31 mouse cellular contexts compared by ENCODE assay signal in the genomic region with DNA sequence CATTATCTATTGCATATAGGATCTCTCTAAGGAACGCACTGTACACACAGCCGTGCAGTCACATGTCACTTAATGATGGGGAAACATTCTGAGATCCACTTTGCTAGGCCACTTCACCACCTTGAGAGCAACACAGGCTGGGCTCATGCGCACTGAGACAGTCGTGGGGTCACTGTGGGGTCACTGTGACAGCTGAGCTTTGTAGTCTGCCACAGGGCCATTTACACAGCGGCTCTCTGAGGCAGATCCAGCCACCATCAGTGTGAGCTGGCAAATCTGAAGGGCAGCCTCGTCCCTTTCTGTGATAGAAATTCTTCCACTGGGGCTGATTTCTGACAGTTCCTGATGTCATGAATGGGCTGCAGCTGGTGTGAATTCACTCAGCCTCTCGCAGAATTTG. TPM values are rescaled to one million over a fixed set of nuclear protein-coding genes. Genes with fewer than 3 reads are reported as not detected.
DNase-seq lines count a peak whose midpoint lies in the region; ATAC-seq and TF ChIP-seq lines count a peak whose summit lies in the region.
"Had no signal": no experiment of that assay in that cellular context is flagged by ENCODE, and none has a peak within 500 bp of the region (broad histone marks: within the 10 kb centered on the region; RNA-seq: fewer than 3 reads in every experiment).

No protein-coding gene starts in this region.

- H3K4me3 ChIP-seq in midbrain, embryonic 11.5 days (ENCODE audit: low read depth, low read length): no peak overlapping the region
- no peak overlapping the region for H3K4me3 ChIP-seq in midbrain, postnatal 0 days (ENCODE audit: low read depth, low read length)
- H3K4me3 ChIP-seq in lung, postnatal 0 days (ENCODE audit: low read depth, low read length): no peak overlapping the region
- H3K4me3 ChIP-seq: forebrain, embryonic 10.5 days; heart, embryonic 12.5 days; limb, embryonic 12.5 days; myocyte; stomach, embryonic 15.5 days had no signal

- no peak for ATAC-seq in midbrain, embryonic 11.5 days (ENCODE audit: low FRiP score)
- no peak for ATAC-seq in midbrain, postnatal 0 days (ENCODE audit: low FRiP score)
- ATAC-seq in lung, postnatal 0 days: no peak; the same call in 1 of the 2 replicates
- ATAC-seq: forebrain, embryonic 16.5 days; hindbrain, embryonic 16.5 days; intestine, embryonic 16.5 days; liver, postnatal 0 days had no signal

- no peaks in the 10 kb centered on the region for H3K36me3 ChIP-seq in midbrain, embryonic 11.5 days (ENCODE audit: control insufficient read depth, insufficient read depth, low read length)
- no peaks in the 10 kb centered on the region for H3K36me3 ChIP-seq in midbrain, postnatal 0 days (ENCODE audit: insufficient read depth, low read length)
- H3K36me3 ChIP-seq in lung, postnatal 0 days (ENCODE audit: insufficient read depth, low read length): no peaks in the 10 kb centered on the region
- H3K36me3 ChIP-seq: forebrain, embryonic 10.5 days; heart, embryonic 12.5 days; limb, embryonic 12.5 days; stomach, embryonic 15.5 days had no signal

- H3K4me2 ChIP-seq in midbrain, embryonic 11.5 days: no peak overlapping the region
- no peak overlapping the region for H3K4me2 ChIP-seq in midbrain, postnatal 0 days (ENCODE audit: low read depth, low read length, poor library complexity, severe bottlenecking)
- no peak overlapping the region for H3K4me2 ChIP-seq in lung, postnatal 0 days (replicated peaks; ENCODE audit: low read depth, low read length)
- H3K4me2 ChIP-seq: heart, embryonic 12.5 days; limb, embryonic 12.5 days; liver, embryonic 11.5 days; stomach, embryonic 15.5 days had no signal

- no peak overlapping the region for H3K9ac ChIP-seq in midbrain, embryonic 11.5 days (ENCODE audit: low read length)
- no peak overlapping the region for H3K9ac ChIP-seq in midbrain, postnatal 0 days (replicated peaks; ENCODE audit: low read length, poor library complexity, severe bottlenecking)
- no peak overlapping the region for H3K9ac ChIP-seq in lung, postnatal 0 days (replicated peaks; ENCODE audit: low read depth)
- H3K9ac ChIP-seq: heart, embryonic 12.5 days; limb, embryonic 12.5 days; liver, postnatal 0 days; stomach, embryonic 15.5 days had no signal

- no peak for TF ChIP-seq EP300 in lung, postnatal 0 days (IDR thresholded peaks at IDR 0.05)

- H3K4me1 ChIP-seq in midbrain, embryonic 11.5 days (ENCODE audit: control insufficient read depth, insufficient read depth, low read length): no peaks in the 10 kb centered on the region
- no peaks in the 10 kb centered on the region for H3K4me1 ChIP-seq in midbrain, postnatal 0 days (ENCODE audit: insufficient read depth, low read length)
- no peaks in the 10 kb centered on the region for H3K4me1 ChIP-seq in lung, postnatal 0 days (ENCODE audit: insufficient read depth, low read depth, low read length)
- H3K4me1 ChIP-seq: forebrain, embryonic 10.5 days; limb, embryonic 12.5 days; stomach, embryonic 15.5 days had no signal

- no peaks in the 10 kb centered on the region for H3K9me3 ChIP-seq in midbrain, embryonic 11.5 days (ENCODE audit: control insufficient read depth, low read length)
- no peaks in the 10 kb centered on the region for H3K9me3 ChIP-seq in midbrain, postnatal 0 days (ENCODE audit: low read length)
- H3K9me3 ChIP-seq in lung, postnatal 0 days (ENCODE audit: low read length): no peaks in the 10 kb centered on the region
- H3K9me3 ChIP-seq: stomach, embryonic 15.5 days had no signal

- no peak overlapping the region for H3K27ac ChIP-seq in midbrain, embryonic 11.5 days (ENCODE audit: low read depth, low read length)
- H3K27ac ChIP-seq in midbrain, postnatal 0 days (ENCODE audit: low read depth, low read length): no peak overlapping the region
- no peak overlapping the region for H3K27ac ChIP-seq in lung, postnatal 0 days (ENCODE audit: low read length)
- H3K27ac ChIP-seq: forebrain, embryonic 10.5 days; limb, embryonic 12.5 days; stomach, embryonic 15.5 days had no signal

- DNase-seq in midbrain, embryonic 11.5 days (ENCODE audit: low spot score, missing footprints): peak; percentile 62
- no peak for DNase-seq in midbrain, postnatal 0 days (ENCODE audit: low spot score)
- peak; percentile 12 for DNase-seq in lung, postnatal 0 days (ENCODE audit: low spot score)
- peak; percentile 42 for DNase-seq in lung, postnatal 36 days
- no peak for DNase-seq in layer of hippocampus, postnatal 36 days
- no peak for DNase-seq in ovary, adult 18-20 months (ENCODE audit: low spot score)
- no peak for DNase-seq in frontal cortex, postnatal 36 days (ENCODE audit: low spot score in 2 of 2)
- DNase-seq: adrenal gland, postnatal 10 days; cerebellum, adult 18-20 months; cerebellum, postnatal 25 days; gastrocnemius, postnatal 14 days; heart, adult 11 months; heart, postnatal 10 days; kidney, adult 9 months; kidney, postnatal 14 days; liver, postnatal 0 days; midbrain, embryonic 14.5 days; right cerebral cortex, adult 18-20 months; thymus, postnatal 25 days had no signal

- no peak for TF ChIP-seq CTCF in midbrain, postnatal 0 days (IDR thresholded peaks at IDR 0.05)
- TF ChIP-seq CTCF in lung, postnatal 0 days (IDR thresholded peaks at IDR 0.05): no peak

- 75% methylated on average over 7 of the region's 7 CpGs for WGBS in midbrain, embryonic 11.5 days
- 67% methylated on average over 7 of the region's 7 CpGs for WGBS in midbrain, postnatal 0 days
- WGBS in lung, postnatal 0 days: 23% methylated on average over 7 of the region's 7 CpGs

- H3K27me3 ChIP-seq in midbrain, embryonic 11.5 days (ENCODE audit: control insufficient read depth, insufficient read depth, low read length): no peaks in the 10 kb centered on the region
- H3K27me3 ChIP-seq in midbrain, postnatal 0 days (ENCODE audit: insufficient read depth, low read length): no peaks in the 10 kb centered on the region
- no peaks in the 10 kb centered on the region for H3K27me3 ChIP-seq in lung, postnatal 0 days (replicated peaks; ENCODE audit: insufficient read depth, low read length)
- H3K27me3 ChIP-seq: stomach, embryonic 15.5 days had no signal

RNA-seq across cellular contexts. Expression of gene Pax7, which starts 59.4 kb away (rescaled TPM):
- 3.1 and 3.4 TPM in 2 replicates for polyA plus RNA-seq in midbrain, embryonic 11.5 days (2014; fragmentation: Nextera tagmentation; extraction: Ambion mirVana)
- 34.9 and 36.0 TPM in 2 replicates for total RNA-seq in midbrain, postnatal 0 days (2014; rRNA removed)
- 3.0 and 3.4 TPM in 2 replicates for polyA plus RNA-seq in midbrain, postnatal 0 days (2015; fragmentation: Nextera tagmentation; extraction: Ambion mirVana)
- polyA plus RNA-seq in lung, postnatal 0 days (2015; fragmentation: Nextera tagmentation; extraction: Ambion mirVana): not detected in 2 replicates
- total RNA-seq in layer of hippocampus, postnatal 36 days (2021): under 1 TPM in 1 of 2 experiments, not detected in 1; 0.05 TPM
- total RNA-seq: heart, postnatal 10 days; layer of hippocampus, adult 18-20 months; left cerebral cortex, postnatal 14 days; megakaryocyte, adult 5-6 weeks had no signal
- polyA plus RNA-seq: forebrain, embryonic 16.5 days; intestine, embryonic 16.5 days; liver, postnatal 0 days had no signal

Comparison
In these comparisons a context has a peak if more than half of its experiments do, and no peak if none do; other contexts are left out.
1. DNase-seq: peak in midbrain, embryonic 11.5 days (single experiment), lung, postnatal 0 days (single experiment) and lung, postnatal 36 days (single experiment); none in midbrain, postnatal 0 days (single experiment), layer of hippocampus, postnatal 36 days (0 of 2), ovary, adult 18-20 months (single experiment) and frontal cortex, postnatal 36 days (0 of 2).